Mouse (Mus musculus) erythroblast, embryonic 14.5 days (primary cell): Measurements from ENCODE around the gene Pusl1. TPM values are rescaled to one million over a fixed set of nuclear protein-coding genes. Genes with fewer than 3 reads are reported as not detected.
A peak's percentile ranks its signal among the peaks of the same experiment; 100 is the strongest.

Source experiments
- H3K27me3 ChIP-seq: 2 replicates; pipeline ENCODE4 v1.6.1; 2012; ENCODE audit warnings: inconsistent platforms; ENCODE audit not compliant: control insufficient read depth
- H3K36me3 ChIP-seq: 2 replicates; pipeline ENCODE4 v1.6.1; 2012; ENCODE audit warnings: mild to moderate bottlenecking, inconsistent platforms; ENCODE audit not compliant: control insufficient read depth
- H3K4me1 ChIP-seq: 2 replicates; pipeline ENCODE4 v1.6.1; 2012; ENCODE audit warnings: inconsistent platforms; ENCODE audit not compliant: control insufficient read depth
- H3K4me3 ChIP-seq: replicated peaks from 2 replicates; pipeline ENCODE3; 2012; ENCODE audit warnings: moderate library complexity, mild to moderate bottlenecking, inconsistent platforms
- H3K9me3 ChIP-seq: 2 replicates; pipeline ENCODE4 v1.6.1; 2012; ENCODE audit warnings: low read length, inconsistent platforms, mixed read lengths; ENCODE audit not compliant: control insufficient read depth
- GATA1 ChIP-seq: IDR thresholded peaks from 2 replicates; pipeline ENCODE4 v1.6.1; 2012; ENCODE audit warnings: low read length, inconsistent platforms, mixed read lengths
- TAL1 ChIP-seq: IDR thresholded peaks from 3 replicates; pipeline ENCODE4 v1.6.1; 2012; ENCODE audit warnings: low read length, inconsistent platforms, mixed read lengths
- polyA plus RNA-seq: library from polyadenylated mRNA; stranded (reverse); fragments of >175 nt; gene quantifications from 2 replicates; pipeline ENCODE4 v1.2.3, GENCODE M21; 2012

The Pusl1 gene
- polyA plus RNA-seq, 1 experiment = 2.1 TPM

DNA sequence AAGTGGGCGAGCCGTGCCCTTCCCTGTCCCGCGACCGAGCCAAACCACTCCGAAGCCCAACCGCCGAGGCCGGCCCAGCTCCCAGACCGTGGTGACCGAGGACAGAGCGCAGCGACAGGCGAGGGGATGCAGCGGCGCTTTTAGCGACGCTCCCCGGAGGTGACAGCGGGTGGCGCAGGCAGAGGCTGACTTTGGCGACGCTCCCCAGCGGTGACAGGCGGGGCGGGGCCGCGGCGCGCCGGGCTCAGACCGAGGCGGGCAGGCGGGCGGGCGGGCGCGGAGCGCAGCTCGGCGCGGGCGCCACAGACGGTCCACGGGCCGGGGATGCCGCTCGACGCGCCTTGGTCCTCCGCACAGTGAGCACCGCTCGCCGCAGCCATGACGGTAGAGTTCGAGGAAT, 436 bp upstream of the Pusl1 start:
- TF ChIP-seq GATA1 = no peak
- TF ChIP-seq TAL1 = no peak
- Histone ChIP-seq H3K9me3 (peaks cover 4% of the 10 kb centered on the region), H3K4me1 (peaks cover 58% of the 10 kb centered on the region), H3K36me3 (peaks cover 57% of the 10 kb centered on the region), H3K27me3 (no peaks in the 10 kb centered on the region), H3K4me3 (peak overlapping the region; percentile 89)

DNA sequence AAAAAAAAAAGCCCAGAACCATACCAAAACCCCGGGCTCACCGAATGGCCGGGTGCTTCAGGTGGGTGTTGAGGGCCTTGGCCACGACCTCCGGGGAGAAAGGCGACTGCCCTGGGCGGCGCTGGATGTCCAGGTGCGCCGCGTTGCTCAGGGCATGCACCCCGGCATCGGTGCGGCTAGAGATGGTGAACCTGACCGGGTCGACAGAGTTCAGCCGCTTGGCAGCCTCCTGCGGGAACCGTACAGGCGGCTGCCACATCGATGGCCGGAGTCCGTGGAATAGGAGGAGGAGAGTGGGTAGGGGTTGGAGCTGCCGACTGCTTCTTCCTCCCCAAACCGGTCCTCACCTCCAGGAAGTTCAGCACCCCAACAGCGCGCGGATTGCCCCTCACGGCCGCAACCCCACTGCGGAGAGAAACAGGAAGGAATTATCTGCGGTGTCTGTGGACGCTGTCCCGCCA, 540 bp downstream of the Pusl1 start:
- Histone ChIP-seq H3K36me3 (peaks cover 57% of the 10 kb centered on the region), H3K4me1 (peaks cover 57% of the 10 kb centered on the region)

DNA sequence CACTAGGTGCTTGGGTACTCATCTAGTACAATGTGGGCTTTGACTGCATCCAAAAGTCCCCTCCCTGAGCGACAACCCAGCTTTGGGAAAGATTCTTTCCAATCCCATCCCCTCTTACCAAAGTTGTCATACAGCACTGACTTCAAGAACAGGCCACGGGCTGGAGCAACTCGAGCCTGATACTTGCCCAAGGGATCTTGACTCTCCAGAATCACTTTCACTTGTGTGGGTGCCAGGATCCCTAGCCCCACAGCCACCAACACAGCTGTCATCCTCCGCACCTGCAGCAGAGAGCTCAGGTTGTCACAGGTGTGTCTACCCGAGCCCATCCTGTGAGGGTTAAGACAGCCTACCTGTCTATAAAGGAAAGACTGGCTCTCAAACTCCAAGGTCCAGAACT, 2.3 kb downstream of the Pusl1 start:
- TF ChIP-seq GATA1 = no peak
- TF ChIP-seq TAL1 = no peak
- Histone ChIP-seq H3K36me3 (peaks cover 58% of the 10 kb centered on the region), H3K27me3 (no peaks in the 10 kb centered on the region), H3K4me1 (peaks cover 39% of the 10 kb centered on the region), H3K9me3 (no peaks in the 10 kb centered on the region), H3K4me3 (no peak overlapping the region)

More for the DNA sequence above, 540 bp downstream of the Pusl1 start:
- no peaks in the 10 kb centered on the region for H3K9me3 ChIP-seq
- H3K27me3 ChIP-seq = no peaks in the 10 kb centered on the region
- TF ChIP-seq GATA1 = no peak
- H3K4me3 ChIP-seq = peak overlapping the region; percentile 89

DNA sequence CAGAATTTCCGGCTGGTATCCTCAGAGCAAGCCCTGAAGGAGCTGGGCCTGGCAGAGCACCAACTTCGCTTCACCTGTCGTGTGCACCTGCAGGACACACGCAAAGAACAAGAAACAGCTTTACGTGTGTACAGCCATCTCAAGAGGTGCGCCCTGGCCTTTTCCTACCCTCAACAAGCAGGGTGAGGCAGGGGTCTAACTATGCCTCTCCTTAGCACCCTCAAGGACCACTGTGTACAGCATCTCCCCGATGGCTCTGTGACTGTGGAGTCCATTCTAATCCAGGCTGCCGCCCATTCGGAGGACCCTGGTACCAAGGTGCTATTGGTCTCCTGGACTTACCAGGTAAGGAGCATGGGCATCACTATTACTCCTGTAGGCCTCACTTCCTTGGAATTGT, 3.4 kb downstream of the Pusl1 start:
- no peaks in the 10 kb centered on the region for H3K27me3 ChIP-seq
- H3K9me3 ChIP-seq = no peaks in the 10 kb centered on the region
- H3K36me3 ChIP-seq = peaks cover 65% of the 10 kb centered on the region
- H3K4me3 ChIP-seq = no peak overlapping the region
- peaks cover 28% of the 10 kb centered on the region for H3K4me1 ChIP-seq
- TF ChIP-seq GATA1 (no peak), TAL1 (no peak)

DNA sequence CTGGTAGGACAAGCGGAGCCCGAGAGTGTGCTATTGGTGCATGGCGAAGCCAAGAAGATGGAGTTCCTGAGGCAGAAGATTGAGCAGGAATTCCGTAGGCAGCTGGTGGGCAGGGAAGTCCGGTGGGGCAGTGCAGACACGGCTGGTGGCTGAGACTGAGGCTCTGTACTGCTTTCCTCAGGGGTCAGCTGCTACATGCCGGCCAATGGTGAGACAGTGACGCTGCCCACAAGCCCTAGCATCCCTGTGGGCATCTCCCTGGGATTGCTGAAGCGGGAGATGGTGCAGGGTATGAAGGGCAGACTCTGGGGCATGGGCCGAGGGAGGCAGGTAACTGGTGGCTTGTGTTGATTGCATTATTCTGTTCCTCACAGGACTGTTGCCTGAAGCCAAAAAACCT, 3.9 kb downstream of the Pusl1 start:
- peaks cover 68% of the 10 kb centered on the region for H3K36me3 ChIP-seq

DNA sequence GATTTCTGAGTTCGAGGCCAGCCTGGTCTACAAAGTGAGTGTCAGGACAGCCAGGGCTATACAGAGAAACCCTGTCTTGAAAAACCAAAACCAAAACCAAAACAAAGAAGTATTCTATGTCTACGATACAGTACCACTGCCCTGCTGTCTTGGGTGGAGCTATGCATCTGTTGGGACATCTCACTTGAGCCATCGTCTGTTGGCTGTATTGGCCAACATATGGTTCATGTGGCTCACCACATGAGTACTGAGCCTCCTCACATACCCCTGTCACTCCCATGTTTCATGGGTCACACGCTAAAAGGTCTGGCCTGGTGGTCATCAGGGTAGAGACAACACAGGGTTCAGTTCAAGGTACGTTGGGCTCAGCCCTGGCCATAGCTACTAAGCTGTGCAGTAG, 5.3 kb downstream of the Pusl1 start:
- Histone ChIP-seq H3K9me3 (no peaks in the 10 kb centered on the region), H3K4me3 (no peak overlapping the region), H3K4me1 (peaks cover 13% of the 10 kb centered on the region), H3K27me3 (no peaks in the 10 kb centered on the region), H3K36me3 (peaks cover 68% of the 10 kb centered on the region)
- TF ChIP-seq TAL1 = no peak
- no peak for TF ChIP-seq GATA1

More for the DNA sequence above, 3.9 kb downstream of the Pusl1 start:
- TF ChIP-seq GATA1 (no peak), TAL1 (no peak)
- no peak overlapping the region for H3K4me3 ChIP-seq
- H3K27me3 ChIP-seq = no peaks in the 10 kb centered on the region
- no peaks in the 10 kb centered on the region for H3K9me3 ChIP-seq
- peaks cover 23% of the 10 kb centered on the region for H3K4me1 ChIP-seq

DNA sequence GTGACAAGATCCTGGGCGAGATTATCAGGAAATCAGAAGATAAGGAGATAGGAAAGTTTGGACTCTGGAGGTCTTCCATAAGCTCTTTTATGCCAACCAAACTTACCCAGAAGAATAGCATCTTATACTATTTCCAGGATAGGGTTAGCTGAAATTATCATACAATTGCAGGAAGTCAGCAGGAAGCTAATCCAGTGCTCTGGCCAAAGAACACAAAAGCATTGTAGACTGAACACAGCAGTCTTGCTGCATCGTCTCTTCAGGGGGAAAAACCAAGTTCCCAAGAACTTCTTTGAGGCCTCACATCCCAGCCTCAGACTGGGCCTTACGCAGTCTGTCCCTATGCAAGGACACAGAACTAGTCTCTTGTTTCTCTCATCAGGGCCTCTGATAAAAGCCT, 8.0 kb downstream of the Pusl1 start:
- TF ChIP-seq TAL1 (no peak), GATA1 (no peak)
- peaks cover 61% of the 10 kb centered on the region for H3K36me3 ChIP-seq
- H3K4me1 ChIP-seq = no peaks in the 10 kb centered on the region
- H3K4me3 ChIP-seq = no peak overlapping the region
- no peaks in the 10 kb centered on the region for H3K9me3 ChIP-seq
- H3K27me3 ChIP-seq = no peaks in the 10 kb centered on the region

DNA sequence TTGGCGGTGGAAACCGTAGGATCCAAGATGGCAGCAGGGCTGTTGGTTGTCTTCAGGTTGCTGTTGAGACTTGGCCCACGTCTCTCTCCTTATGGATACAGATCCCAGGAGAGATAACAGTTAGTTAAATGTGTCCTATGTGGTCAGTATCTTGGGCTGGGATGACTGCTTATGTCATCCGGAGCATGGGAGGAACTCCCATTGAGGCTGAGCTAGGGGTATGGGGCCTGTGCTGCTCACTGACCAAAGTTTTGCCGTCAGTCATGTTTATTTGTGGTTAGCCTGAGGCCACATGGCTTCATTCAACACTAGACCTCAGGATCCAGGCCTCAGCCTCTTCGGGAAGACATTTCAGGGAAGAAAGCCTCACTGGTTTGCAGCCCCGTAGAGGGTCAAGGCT, 20.2 kb downstream of the Pusl1 start:
- peaks cover 42% of the 10 kb centered on the region for H3K4me1 ChIP-seq
- peak overlapping the region; percentile 87 for H3K4me3 ChIP-seq
- no peaks in the 10 kb centered on the region for H3K27me3 ChIP-seq
- peaks cover 60% of the 10 kb centered on the region for H3K36me3 ChIP-seq
- no peaks in the 10 kb centered on the region for H3K9me3 ChIP-seq
- TF ChIP-seq GATA1 = no peak; the same call in 1 of the 2 replicates
- no peak for TF ChIP-seq TAL1

DNA sequence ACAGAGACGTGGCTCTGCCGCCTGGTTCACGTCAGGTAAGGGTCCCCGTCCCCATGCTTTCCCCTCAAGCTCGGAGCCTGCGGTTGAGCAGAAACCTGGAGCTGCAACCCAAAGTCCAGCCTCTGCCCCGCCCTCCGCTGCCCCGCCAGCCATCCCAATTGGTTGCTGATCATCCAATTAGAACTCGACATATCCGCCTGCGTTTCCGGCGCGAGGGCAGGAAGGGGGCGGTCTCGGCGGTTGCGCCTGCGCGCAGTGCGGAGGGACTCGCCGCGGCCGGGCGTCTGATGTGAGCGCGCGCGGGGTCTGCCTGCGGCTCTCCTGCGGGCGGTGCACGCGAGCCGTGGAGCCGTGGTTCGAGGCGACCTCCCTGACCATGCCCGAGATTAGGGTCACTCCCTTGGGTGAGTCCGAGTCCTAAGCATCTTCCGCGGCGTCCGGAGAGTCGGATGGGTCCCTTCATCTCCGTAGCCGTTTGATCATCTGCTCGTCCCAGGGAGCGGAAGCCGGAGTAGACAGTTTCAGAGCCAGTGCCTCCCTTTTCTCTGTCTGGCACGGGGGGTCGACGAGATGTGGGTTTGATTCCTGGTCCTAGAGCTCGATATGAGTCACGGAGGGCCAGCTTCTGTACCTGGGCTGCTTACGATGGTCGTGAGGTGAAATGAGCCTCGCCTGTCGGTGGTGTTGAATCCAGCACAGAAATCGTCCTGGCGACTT, 22.1 kb downstream of the Pusl1 start, which contains the start of the genes Cptp and Ints11:
Gene Cptp, minus strand, starts transcription at position 124 of the 717 bp plus-strand sequence.
Gene Ints11, plus strand, starts transcription at position 230 of the 717 bp plus-strand sequence.
- TF ChIP-seq GATA1 = no peak
- TF ChIP-seq TAL1 = no peak
- Histone ChIP-seq H3K4me3 (peak within 1 kb of the TSS; percentile 87), H3K9me3 (no peaks in the 10 kb centered on the region), H3K27me3 (no peaks in the 10 kb centered on the region), H3K4me1 (peaks cover 44% of the 10 kb centered on the region), H3K36me3 (peaks cover 66% of the 10 kb centered on the region)
